Mouse (Mus musculus): Measurements from ENCODE around the gene Mtx1.
"Not testable (repeated sequence)": the region's sequence is repeated elsewhere in the genome, so short reads cannot be mapped to it uniquely, and the experiment has no call there.

Gene Mtx1

GRCm38 (mm10) chr3:89238494-89238893 lies 11.6 kb upstream of the Mtx1 start:
- DNase-seq: no peak

- DNase-seq: no peak
Measured at GRCm38 (mm10) chr3:89237682-89238081, 10.8 kb upstream of the Mtx1 start.

- no peak for DNase-seq
Measured at GRCm38 (mm10) chr3:89236516-89236915, 9.6 kb upstream of the Mtx1 start.

- no peak for DNase-seq
Measured at GRCm38 (mm10) chr3:89233562-89234110, 6.7 kb upstream of the Mtx1 start.

DNA sequence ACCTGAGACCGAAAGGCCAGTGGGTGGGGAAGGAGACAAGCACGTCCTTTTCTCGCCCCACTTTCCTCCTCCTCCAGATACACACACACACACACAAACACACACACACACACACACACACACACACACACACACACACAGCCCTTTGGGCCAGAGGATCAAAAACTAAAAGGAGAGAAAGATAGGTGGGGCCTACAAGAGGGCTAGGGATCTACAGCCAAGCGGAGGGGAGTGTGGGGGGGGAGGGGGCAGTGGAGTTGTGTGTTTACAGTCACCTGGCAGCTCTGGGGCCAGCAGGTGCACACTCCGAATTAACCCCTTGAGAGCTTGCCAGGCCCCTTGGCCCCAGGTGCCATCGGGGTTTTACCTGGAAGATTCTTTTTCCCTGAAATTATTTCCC lies 5.7 kb upstream of the Mtx1 start:
- DNase-seq: no peak

DNA sequence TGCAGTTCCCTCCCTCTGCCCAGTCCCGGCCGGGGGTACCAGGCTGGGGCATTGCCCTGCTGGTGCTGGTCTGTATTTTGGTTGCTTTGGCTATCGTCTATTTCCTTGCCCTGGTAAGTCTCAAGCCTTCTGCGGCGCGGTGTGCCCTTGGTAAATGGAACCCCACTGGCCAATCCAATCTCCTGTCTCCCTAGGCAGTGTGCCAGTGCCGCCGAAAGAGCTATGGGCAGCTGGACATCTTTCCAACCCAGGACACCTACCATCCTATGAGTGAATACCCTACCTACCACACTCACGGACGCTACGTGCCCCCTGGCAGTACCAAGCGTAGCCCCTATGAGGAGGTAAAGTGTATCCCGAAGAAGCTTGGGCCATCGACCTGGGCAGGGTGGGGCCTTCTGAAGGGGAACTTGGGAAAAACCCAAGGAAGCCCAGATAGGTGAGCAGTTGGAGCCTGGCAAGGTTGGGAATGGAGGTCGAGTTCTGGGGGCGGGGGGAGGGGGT lies 4.9 kb upstream of the Mtx1 start:
- no peak for DNase-seq

GRCm38 (mm10) chr3:89231345-89231744 lies 4.5 kb upstream of the Mtx1 start:
- no peak for DNase-seq

GRCm38 (mm10) chr3:89230561-89230960 lies 3.7 kb upstream of the Mtx1 start:
- DNase-seq: no peak

- no peak for DNase-seq
Measured at GRCm38 (mm10) chr3:89229276-89229675, 2.4 kb upstream of the Mtx1 start.

- no peak for DNase-seq
Measured at GRCm38 (mm10) chr3:89228836-89229235, 1.9 kb upstream of the Mtx1 start, which contains the start of gene Muc1. Gene Muc1, plus strand, starts transcription at chr3:89229057.

GRCm38 (mm10) chr3:89228180-89228549 lies 1.3 kb upstream of the Mtx1 start:
- peak; percentile 86 to 89 for DNase-seq

DNA sequence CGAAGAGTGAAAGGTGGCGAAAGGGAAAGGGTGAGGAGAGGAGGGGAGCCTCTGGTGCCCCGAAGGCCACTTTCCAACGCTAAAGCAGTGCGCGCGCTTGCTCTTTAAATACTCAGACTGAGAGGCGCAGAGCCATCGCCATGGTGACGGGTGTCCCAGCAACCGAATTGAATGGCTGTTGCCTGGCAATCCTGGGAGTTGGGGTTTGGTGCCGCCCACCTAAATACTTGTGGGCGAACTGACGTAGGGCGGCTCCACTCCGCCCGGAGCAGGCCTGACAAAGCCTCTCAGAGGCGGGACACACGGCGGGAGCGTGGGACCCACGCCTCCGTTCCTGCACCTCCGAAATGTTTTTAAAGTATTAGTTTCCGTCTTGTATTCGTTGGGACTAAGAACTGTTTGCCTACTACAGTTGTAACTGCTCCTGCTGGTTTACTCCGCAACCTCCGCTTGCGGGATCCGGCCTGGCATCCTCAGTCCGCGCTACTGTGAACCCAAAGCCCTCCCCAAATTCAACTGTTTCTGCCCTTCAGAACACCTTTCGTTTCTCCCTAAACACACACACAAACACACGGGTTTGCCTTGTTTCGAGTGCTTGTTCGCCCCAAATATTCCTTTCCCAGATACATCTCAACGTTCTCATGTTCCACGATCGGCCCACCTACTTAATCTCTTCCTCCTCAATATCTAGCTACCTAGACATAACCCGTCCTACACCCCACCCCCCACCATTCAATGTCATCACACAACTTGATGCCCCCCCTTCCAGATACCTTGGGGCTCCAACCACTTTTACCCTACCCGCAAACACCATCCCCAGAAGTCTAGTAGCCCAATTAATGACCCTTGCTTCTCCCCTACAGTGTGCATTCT lies 655 bp upstream of the Mtx1 start:
- peak; percentile 39 to 48 for DNase-seq

GRCm38 (mm10) chr3:89226361-89226760 lies 527 bp downstream of the Mtx1 start:
- no peak for DNase-seq

GRCm38 (mm10) chr3:89225918-89226317 lies 970 bp downstream of the Mtx1 start:
- DNase-seq: no peak

DNA sequence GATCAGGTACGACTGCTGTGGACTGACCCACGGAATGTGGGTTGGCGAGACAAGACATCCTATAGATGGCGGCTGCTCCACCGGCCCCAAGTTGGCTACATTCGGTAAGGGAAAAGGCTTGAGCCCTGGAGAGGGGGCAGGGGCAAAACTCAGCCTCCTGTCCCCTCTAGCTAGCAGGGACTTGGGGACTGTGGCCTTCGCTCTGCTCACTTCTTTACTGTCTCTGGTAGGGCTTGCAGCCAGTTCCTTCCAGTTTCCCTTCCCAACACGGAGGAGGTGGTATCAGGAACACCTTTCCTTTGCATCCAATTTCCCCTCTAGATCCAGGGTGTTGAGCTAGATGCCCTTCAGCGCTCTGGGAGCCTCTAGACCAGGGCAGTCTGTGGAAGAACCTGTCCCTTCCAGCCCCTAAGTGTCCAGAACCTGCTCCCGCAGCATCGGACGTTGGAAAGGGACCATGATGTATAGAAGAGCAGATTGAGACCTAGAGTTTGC lies 1.5 kb downstream of the Mtx1 start:
- no peak for DNase-seq

- DNase-seq: no peak
Measured at GRCm38 (mm10) chr3:89224796-89225195, 2.1 kb downstream of the Mtx1 start.

GRCm38 (mm10) chr3:89221167-89221566 lies 5.7 kb downstream of the Mtx1 start:
- no peak for DNase-seq

- DNase-seq: no peak
Measured at GRCm38 (mm10) chr3:89219546-89219945, 7.3 kb downstream of the Mtx1 start.

DNA sequence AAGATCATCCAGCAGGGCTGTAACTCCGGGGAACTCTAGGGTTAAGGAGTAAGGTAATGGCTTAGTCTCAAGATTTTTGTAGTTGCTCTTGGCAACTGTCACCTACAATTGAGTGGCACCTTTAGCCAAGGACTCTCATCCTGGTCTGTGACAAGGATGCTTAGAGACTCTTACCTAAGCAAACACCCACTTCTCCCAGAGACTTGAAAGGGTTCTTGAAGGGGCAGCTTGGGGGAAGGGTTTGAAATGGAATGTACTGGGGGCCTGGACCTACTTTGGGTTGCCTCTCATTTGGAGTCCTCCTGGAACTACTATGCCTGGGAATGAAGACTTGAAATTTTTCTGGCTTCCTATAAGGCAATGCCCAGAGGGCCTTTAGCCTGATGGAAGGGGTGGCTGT lies 8.6 kb downstream of the Mtx1 start:
- DNase-seq: no peak

- DNase-seq: not testable (repeated sequence)
Measured at GRCm38 (mm10) chr3:89216407-89216806, 10.5 kb downstream of the Mtx1 start.

DNA sequence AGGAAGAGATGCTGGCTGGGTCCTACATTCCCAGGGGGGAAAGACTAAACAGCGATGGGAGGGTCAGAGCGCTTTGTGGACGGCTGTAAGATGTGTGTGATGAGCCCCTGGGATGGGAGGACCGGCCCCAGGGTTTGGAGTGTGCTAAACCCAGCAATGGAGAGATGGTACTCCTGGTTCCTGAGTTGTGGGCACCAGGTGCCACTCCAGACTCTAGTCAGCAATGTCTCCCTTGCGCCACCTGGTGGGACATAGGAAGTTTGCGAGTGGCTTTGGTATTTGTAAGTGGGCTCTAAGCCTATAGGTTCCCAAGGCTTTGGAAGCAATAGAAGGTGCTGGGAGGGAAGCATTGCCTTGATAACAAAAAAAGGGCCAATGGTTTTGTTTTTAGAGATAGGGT lies 11.0 kb downstream of the Mtx1 start:
- DNase-seq: peak; percentile 89 to 90

DNA sequence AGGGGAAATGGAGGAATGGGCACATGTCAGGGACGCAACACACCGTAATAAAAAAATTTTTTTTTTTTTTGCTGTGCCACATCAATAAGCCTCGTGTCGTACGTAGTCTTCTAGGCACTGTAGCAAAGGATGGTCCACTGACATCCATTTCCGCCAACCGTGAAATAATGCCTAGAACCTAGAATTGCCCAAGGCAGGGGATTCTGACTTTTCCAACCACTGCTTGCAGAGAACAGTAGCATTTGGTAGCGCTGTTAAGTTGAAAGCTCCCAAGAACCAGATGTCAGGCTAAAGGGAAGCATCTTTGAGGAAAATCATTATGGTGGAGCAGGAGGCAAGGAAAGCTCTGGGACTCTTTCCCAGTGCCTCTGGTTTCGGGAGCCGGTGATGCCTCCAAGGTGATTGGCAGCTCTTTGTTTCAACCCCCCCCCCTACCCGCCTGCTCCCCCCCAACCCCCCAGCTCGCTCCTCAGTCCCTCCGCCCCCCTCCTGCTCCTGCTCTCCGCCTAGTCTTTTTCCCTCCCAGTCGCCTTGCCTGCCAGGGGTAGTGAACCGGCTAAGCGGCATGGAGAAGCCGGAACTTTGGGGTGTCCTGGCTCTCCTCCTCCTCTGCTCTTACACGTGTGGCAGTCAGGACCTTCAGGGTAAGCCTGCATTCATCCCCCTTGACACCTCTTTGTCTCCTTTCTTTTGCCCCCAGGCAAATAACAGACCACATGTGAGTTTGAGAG lies 12.0 kb downstream of the Mtx1 start, which contains the start of gene Thbs3:
Gene Thbs3 (plus strand): TSS at position 500 of the 731 bp plus-strand sequence.
- DNase-seq: no peak

DNA sequence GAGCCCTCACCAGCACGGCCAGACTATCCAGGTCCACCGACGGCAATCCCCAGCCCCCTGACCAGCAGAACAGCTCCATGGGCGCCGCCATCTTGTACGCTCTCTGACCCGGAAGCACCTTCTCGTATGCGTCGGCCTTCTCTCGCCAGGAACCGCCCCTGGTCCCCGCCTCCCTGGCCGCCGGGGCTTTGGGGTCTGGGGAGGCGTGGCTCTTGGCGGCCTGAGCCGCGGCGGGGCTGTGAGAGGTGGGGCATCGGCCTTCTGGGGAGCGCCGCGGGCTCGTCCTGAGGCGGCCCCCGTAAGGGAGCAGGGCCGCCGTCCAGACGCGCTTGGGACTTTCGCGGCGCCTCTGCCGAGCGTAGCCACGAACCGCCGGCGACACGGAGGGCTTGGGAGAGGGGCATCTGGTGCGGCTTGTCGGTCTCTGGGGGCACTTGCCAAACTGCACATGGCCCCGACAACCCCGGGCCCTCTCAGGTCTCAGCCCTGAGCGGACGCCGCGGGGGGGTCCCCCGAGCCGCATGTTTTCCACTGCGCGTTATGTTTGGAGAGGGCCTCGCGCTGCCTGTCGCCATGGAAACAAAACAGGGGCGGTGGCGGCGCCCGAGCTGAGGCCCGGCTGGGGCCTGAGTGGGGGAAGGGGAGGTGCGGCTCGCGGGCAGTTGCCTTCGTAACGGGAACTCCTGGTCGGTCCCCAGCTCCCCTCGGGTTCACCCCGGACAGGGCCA lies 12.9 kb downstream of the Mtx1 start:
- peak; percentile 91 to 94 for DNase-seq

Measured in cerebellum, adult 18-20 months (tissue).